In the genomic region with DNA sequence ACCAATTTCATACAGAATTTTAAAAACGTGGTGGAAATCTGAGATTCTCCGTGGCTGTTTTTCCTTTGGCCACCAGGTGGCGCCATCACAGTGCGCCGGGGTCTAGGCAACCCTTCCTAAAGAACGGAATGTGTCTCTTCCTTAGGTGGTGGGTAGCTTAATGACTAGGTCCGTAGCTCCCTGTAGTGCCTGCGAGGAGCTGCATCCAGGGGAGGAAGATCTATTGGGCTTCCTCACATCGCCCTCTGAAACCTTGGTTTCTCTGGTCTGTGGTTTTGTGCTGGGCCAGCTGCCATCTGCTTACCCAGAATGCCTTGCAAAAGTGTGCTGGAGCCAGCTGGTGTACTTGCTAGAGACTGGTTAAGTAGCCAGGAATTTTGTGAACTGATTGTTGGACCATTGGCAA, we compare ENCODE assay signal across 8 mouse cellular contexts.
DNase-seq lines count a peak whose midpoint lies in the region; ATAC-seq and TF ChIP-seq lines count a peak whose summit lies in the region.

No protein-coding gene starts in this region.

- peaks cover 2% of the 10 kb centered on the region for H3K9me3 ChIP-seq in E14TG2a.4 (ENCODE audit: low read length)
- no peaks in the 10 kb centered on the region; the same call in 1 of the 2 replicates for H3K9me3 ChIP-seq in forebrain, embryonic 10.5 days
- H3K9me3 ChIP-seq in heart, embryonic 13.5 days: no peaks in the 10 kb centered on the region
- no peaks in the 10 kb centered on the region for H3K9me3 ChIP-seq in kidney, postnatal 0 days (replicated peaks; ENCODE audit: low read length)
- no peaks in the 10 kb centered on the region for H3K9me3 ChIP-seq in neural tube, embryonic 12.5 days

- ATAC-seq in heart, embryonic 13.5 days (ENCODE audit: extremely low read depth, insufficient number of reproducible peaks, low FRiP score, low TSS enrichment): no peak
- peak; percentile 71; the same call in 1 of the 2 replicates for ATAC-seq in kidney, postnatal 0 days (replicated peaks; ENCODE audit: low FRiP score, low read depth)
- ATAC-seq in neural tube, embryonic 12.5 days (ENCODE audit: low FRiP score, low read depth): peak; percentile 68

- peak; percentile 95 for TF ChIP-seq CTCF in E14TG2a.4 (conservative IDR thresholded peaks at IDR 0.05; ENCODE audit: low read length)
- TF ChIP-seq CTCF in kidney, postnatal 0 days (IDR thresholded peaks at IDR 0.05; ENCODE audit: low read depth): peak; percentile 93

- H3K27me3 ChIP-seq in E14TG2a.4 (ENCODE audit: insufficient read depth, low read length): peaks cover 27% of the 10 kb centered on the region
- H3K27me3 ChIP-seq in forebrain, embryonic 10.5 days (ENCODE audit: poor library complexity, severe bottlenecking): peaks cover 42% of the 10 kb centered on the region
- H3K27me3 ChIP-seq in heart, embryonic 13.5 days (replicated peaks): peaks cover 6% of the 10 kb centered on the region; the same call in 1 of the 2 replicates
- no peaks in the 10 kb centered on the region for H3K27me3 ChIP-seq in kidney, postnatal 0 days (ENCODE audit: insufficient read depth, low read length)
- no peaks in the 10 kb centered on the region for H3K27me3 ChIP-seq in neural tube, embryonic 12.5 days (replicated peaks)

- H3K36me3 ChIP-seq in E14TG2a.4 (ENCODE audit: insufficient read depth, low read length): no peaks in the 10 kb centered on the region
- no peaks in the 10 kb centered on the region for H3K36me3 ChIP-seq in forebrain, embryonic 10.5 days (replicated peaks)
- H3K36me3 ChIP-seq in heart, embryonic 13.5 days: no peaks in the 10 kb centered on the region
- H3K36me3 ChIP-seq in kidney, postnatal 0 days (ENCODE audit: insufficient read depth, low read length): no peaks in the 10 kb centered on the region
- no peaks in the 10 kb centered on the region for H3K36me3 ChIP-seq in neural tube, embryonic 12.5 days

- H3K27ac ChIP-seq in forebrain, embryonic 10.5 days: peak overlapping the region; percentile 40; the same call in 1 of the 2 replicates
- H3K27ac ChIP-seq in heart, embryonic 13.5 days (replicated peaks): no peak overlapping the region
- H3K27ac ChIP-seq in kidney, postnatal 0 days: no peak overlapping the region
- H3K27ac ChIP-seq in neural tube, embryonic 12.5 days: no peak overlapping the region

- WGBS in forebrain, embryonic 10.5 days: 3% methylated on average over 9 of the region's 9 CpGs
- 5% methylated on average over 9 of the region's 9 CpGs for WGBS in heart, embryonic 13.5 days
- WGBS in kidney, postnatal 0 days: 2% methylated on average over 9 of the region's 9 CpGs
- WGBS in neural tube, embryonic 12.5 days: 2% methylated on average over 9 of the region's 9 CpGs

- peak; percentile 60 for DNase-seq in brain, embryonic 18.5 days (ENCODE audit: low read depth, low spot score)
- DNase-seq in forebrain, embryonic 10.5 days (ENCODE audit: extremely low spot score, low spot score): peak; percentile 71
- DNase-seq in kidney, postnatal 0 days (ENCODE audit: low spot score): peak; percentile 58
- DNase-seq in liver: peak; percentile 25
- DNase-seq in thymus, postnatal 25 days: peak; percentile 2

- H3K4me3 ChIP-seq in E14TG2a.4 (replicated peaks; ENCODE audit: low read length): peak overlapping the region; percentile 39; the same call in 1 of the 2 replicates
- peak overlapping the region; percentile 29 for H3K4me3 ChIP-seq in forebrain, embryonic 10.5 days
- peak overlapping the region; percentile 35 for H3K4me3 ChIP-seq in heart, embryonic 13.5 days
- H3K4me3 ChIP-seq in kidney, postnatal 0 days (replicated peaks; ENCODE audit: low read depth, low read length): no peak overlapping the region
- peak overlapping the region; percentile 15; the same call in 1 of the 2 replicates for H3K4me3 ChIP-seq in neural tube, embryonic 12.5 days

- H3K4me1 ChIP-seq in E14TG2a.4 (replicated peaks; ENCODE audit: low read depth, low read length): peaks cover 12% of the 10 kb centered on the region
- H3K4me1 ChIP-seq in forebrain, embryonic 10.5 days: peaks cover 20% of the 10 kb centered on the region
- peaks cover 6% of the 10 kb centered on the region for H3K4me1 ChIP-seq in heart, embryonic 13.5 days
- no peaks in the 10 kb centered on the region for H3K4me1 ChIP-seq in kidney, postnatal 0 days (replicated peaks; ENCODE audit: insufficient read depth, low read length)
- peaks cover 7% of the 10 kb centered on the region; the same call in 1 of the 2 replicates for H3K4me1 ChIP-seq in neural tube, embryonic 12.5 days

- H3K9ac ChIP-seq in heart, embryonic 13.5 days: no peak overlapping the region
- H3K9ac ChIP-seq in kidney, postnatal 0 days (ENCODE audit: low read depth, low read length): no peak overlapping the region
- no peak overlapping the region for H3K9ac ChIP-seq in neural tube, embryonic 12.5 days

- peak overlapping the region; percentile 63 for H3K4me2 ChIP-seq in heart, embryonic 13.5 days
- H3K4me2 ChIP-seq in kidney, postnatal 0 days (ENCODE audit: low read length): peak overlapping the region; percentile 44
- H3K4me2 ChIP-seq in neural tube, embryonic 12.5 days (replicated peaks): peak overlapping the region; percentile 45

Comparison
In these comparisons a context has a peak if more than half of its experiments do, and no peak if none do; other contexts are left out.
1. DNase-seq: peak in every context shown above with its lines; median percentile 71 in forebrain, embryonic 10.5 days; 60 in brain, embryonic 18.5 days; 58 in kidney, postnatal 0 days; 25 in liver; 2 in thymus, postnatal 25 days.